Mouse (Mus musculus): ENCODE measurements around the gene Hmbs.
"Not testable (repeated sequence)": the region's sequence is repeated elsewhere in the genome, so short reads cannot be mapped to it uniquely, and the experiment has no call there.

Hmbs gene

DNA sequence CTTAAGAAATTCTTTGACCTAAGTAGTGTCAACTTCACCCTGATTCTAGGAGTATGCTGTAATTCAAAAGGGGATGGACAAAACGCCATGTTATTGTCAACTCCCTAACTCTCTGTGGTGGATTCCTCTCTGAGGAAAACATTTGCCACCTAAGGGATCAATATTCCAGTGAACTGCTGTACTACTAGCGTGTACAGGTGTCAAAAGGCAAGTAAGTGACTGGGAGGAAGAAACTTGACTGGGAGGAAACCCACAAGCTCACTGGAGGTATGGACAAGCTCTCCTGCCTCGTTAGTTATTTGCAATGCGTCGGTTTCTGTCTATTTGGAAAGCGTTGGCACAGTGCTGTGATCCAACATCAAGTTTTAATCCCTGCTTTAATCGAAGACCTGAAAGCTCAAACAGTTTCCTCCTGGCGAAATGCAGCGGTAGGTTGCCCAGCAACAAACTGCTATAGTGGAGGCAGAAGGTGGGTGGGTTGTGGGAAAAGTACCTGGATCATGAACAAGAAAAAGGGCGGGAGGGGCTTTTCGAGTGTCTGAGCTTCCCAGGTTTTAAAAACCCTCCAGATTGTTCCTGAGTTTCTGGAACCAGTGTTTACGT is 18.2 kb downstream of the Hmbs start, which contains the start of gene Dpagt1:
Dpagt1 (plus strand) TSS at position 252 of the 603 bp plus-strand sequence.
- intact Hi-C loops (cut with DNase I), result no loop called here

DNA sequence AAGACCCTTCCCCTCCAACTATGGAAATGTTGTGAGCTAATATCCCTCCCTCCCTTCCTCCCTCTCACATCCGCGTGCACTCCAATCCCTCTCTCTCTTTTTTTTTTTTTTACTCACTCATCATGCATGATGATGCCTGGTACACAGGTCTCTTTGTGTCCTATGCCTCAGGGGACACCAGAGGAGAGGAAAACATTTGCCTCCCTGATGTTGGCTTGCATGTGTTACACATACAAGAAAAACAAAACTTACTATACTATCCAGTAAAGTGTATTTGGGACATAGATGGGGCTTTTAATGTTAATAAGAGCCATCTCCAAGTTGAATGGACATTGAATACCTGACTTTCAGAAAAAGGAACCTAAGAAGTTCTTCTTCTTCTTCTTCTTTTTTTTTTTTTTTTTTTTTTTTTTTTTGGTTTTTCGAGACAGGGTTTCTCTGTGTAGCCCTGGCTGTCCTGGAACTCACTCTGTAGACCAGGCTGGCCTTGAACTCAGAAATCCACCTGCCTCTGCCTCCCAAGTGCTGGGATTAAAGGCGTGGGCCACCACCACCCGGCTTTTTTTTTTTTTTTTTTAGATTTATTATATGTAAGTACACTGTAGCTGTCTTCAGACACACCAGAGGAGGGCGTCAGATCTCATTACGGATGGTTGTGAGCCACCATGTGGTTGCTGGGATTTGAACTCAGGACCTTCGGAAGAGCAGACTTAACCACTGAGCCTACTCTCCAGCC is 18.8 kb downstream of the Hmbs start:
- intact Hi-C loops (cut with DNase I), result not testable (repeated sequence)

DNA sequence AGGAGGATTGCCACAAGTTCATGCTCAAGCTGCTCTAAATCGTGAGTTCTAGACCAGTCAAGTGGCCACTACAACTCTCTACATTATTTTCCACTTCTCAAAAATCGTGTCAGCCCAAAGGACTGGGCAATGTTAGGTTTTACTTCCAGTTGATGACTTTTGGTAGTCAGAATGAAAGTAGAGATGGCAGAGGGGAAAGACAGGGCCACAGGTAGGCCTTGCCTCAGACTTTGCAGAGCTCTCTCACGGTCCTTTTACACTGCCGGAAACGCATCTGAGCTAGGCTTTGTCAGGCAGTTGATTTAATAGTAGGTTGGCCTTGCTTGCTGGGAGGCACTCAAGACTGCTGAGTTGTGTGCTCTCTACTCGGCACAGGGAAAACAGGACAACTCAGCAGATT is 19.9 kb downstream of the Hmbs start:
- intact Hi-C loops (cut with DNase I), result no loop called here

DNA sequence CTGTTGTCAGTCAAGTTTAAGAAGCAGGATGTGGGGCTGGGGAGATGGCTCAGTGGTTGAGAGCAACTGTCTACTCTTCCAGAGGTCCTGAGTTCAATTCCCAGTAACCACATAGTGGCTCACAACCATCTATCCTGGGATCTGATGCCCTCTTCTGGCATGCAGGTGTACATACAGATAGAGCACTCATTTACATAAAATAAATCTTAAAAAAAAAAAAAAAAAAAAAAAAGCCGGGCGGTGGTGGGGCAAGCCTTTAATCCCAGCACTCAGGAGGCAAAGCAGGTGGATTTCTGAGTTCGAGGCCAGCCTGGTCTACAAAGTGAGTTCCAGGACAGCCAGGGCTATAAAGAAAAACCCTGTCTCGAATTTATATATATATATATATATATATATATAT is 20.4 kb downstream of the Hmbs start:
- intact Hi-C loops (cut with DNase I), result not testable (repeated sequence)

DNA sequence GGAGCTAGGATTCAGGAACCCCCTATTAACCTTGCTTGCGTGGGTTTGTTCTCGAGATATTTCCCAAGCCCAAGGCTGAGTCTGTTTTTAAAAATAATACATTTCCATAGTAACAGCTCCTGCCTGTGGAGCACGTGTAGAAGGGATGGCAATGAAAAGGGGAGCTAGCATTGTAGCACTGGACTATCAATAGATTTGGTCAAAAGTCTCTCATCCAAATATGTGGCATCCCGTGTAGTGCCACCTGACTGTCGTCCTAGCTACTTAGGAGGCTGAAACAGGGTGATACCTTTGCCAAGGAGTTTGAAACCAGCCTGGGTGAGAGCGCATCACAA is 23.3 kb downstream of the Hmbs start:
- intact Hi-C loops (cut with DNase I), result no loop called here

DNA sequence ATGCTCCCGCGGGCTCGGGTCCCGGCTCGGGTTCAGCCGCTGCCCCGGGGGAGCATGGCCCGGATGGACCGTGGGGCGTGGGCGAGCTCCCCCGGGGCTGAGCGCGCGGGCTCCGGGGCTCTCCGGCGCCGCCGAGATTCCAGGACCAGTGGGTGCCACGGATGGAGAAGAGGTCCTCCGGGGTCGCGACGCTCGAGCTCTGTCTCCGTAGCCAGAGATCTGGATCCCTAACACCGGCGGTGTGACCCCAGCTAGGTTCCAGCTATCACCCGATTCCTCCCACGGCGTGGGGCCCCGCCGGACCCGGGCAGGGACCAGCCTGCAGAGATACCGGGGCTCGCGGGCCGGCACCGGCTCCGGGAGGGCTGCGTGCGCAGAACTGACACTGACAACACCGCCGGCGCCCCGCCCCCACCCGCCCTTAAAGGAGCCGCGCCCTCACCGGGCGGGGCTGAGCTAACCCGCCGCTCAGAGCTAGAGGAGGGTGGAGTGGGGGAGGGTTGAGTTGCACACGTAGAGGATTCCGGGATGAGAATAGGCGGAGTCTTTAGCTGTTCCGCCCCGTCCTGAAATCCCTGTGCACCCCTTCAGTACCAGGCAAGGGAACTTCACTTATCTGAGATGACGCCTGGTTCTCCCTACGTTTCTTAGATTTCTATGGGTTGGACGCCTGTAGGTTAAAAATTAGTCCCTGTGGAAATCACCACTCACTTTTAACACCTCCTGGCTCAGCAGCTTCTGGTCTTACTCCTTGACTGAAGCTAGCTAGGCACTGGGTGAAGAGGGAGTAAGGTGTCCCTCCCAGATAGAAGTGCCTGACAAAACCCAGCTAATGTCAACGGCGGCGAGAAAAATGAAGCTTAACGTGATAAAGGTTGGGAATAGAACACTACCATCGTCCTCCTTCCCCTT is 23.9 kb downstream of the Hmbs start, which contains the start of gene C2cd2l:
C2cd2l (minus strand) TSS at position 399 of the 912 bp plus-strand sequence.
- intact Hi-C loops (cut with DNase I), result no loop called here

DNA sequence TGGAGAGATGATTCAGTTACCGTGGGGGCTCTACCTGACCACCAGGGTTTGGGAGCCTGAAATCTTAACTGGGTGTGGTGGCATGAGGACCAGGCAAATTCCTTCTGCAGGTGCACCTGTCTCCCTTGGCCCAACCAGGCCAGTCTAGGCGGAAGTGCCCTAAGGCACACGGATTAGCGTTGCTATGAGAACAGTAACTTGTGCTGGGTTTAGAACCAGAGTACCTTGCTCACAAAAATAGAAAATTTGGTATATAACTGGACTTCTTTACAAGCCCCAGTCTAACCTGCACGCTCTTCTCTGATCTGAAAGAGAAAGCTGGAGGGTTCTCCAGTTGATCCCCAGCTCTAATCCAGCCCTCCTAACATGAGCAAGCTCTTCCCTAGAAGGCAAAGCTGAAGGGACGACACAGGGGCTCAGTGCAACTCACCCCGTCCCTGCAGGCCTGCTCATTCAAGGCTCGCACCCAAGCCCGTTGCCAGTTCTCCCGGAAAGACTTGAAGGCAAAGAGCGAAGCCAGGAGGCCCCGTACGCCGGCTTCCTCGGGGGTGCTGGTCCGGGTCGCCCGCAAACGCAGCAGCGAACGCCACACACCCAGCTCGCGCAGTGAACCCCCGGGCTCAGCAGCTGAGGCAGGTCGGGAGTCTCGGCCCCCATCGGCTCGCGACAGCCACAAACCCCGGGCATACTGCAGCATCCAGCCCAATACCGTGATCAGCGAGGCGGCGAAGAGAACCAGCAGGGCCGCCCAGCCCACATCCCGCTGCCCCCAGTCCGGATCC is 24.7 kb downstream of the Hmbs start:
- intact Hi-C loops (cut with DNase I), result no loop called here

DNA sequence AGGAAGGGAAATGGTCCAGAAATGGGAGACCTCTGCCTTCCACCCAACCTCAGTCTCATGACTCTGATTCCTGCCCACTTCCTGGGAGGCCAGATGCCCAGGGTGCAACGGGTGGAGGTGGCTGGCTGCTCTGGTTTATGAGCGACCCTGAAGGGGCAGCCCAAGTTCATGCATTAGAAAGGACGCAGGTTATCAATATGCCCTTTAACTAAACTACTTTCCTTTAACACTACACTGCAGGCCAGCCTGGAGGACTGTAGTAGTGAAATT is 25.3 kb downstream of the Hmbs start:
- intact Hi-C loops (cut with DNase I), result no loop called here

DNA sequence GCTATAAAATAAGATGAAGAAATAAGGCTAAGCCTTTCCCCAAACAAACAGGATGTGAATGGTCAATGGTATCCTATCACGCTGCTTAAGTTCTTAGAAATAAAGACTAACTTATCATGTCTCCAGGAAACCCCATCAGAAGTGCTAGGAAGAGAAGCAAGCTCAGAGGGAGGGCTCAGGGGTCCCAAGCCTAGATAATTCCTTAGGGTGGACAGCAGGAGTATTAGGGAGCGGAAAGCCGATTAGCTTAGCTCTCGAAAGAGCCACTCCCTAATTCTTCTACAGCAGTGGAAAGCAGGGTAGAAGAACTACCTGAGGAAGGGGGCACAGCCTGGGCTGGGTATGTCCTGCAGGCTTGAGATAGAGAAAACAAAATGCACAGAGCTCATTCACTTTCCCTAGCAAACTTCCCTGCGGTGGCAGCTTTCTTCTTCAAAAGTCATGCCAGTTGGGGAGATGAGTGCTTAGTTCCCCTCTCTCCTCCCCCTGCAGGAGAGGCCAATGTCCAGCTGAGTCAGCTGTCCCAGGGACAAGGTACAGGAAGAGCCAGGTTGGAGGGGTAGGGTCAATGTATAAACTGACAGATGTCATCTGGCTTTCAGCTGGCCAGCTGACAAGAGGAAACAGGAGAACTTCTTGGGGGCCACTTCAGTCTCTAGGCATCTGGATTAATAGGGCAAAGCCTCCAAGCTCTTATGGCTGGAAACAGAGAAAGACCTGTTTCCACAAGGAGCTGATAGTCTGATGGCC is 25.8 kb downstream of the Hmbs start:
- intact Hi-C loops (cut with DNase I), result no loop called here

DNA sequence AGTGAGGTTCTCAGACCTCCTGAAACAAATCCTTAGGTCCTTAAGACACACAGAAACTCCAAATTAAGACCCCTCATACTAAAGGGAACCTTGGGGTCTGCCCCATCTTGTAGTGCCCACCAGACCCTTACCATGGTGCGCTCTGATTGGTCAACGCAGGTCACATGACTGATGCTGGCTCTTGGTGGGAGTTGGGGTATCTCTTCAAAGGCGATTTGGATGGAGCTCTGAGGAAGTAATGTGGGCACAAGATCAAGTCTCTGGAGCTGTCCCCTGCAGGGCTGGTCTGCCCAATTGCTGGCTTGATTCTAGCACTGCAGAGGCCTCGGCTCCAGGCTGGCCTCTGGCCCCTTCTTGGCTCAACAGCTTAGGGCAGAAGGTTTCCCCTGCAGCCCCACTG is 26.6 kb downstream of the Hmbs start:
- intact Hi-C loops (cut with DNase I), result no loop called here

DNA sequence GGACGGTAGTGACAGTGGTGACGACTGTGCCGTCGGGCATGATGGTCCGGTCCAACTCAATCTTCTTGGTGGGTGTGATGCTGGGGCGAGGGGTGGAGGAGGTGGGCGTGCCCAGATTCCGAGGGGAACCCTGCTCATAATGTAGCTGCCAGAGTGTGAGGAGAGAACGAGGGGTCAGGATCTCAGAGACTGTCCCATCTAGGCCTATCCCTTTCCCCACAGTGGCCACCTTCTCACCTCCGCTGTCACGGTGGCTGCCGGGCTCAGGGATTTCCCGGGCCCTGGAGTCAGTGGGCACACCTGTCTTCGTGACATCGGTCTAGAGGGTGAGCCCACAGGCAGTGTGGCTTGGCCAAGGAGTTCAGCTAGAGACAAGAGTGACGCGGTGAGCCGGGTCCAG is 29.1 kb downstream of the Hmbs start:
- intact Hi-C loops (cut with DNase I), result no loop called here

DNA sequence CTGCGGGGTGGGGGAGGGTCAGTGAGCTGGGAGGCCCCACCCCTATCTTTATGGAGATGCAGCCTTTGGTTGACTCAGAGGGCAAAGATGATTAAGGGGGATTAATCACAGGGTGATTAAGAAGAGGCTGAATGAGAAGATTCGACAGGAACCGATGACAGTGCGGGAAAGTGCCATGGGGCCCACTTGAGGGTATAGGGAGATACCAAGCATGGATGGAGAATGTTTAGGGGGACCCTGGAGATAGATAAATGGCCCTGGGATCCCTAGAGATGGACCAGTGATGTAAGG is 29.8 kb downstream of the Hmbs start:
- intact Hi-C loops (cut with DNase I), result no loop called here

DNA sequence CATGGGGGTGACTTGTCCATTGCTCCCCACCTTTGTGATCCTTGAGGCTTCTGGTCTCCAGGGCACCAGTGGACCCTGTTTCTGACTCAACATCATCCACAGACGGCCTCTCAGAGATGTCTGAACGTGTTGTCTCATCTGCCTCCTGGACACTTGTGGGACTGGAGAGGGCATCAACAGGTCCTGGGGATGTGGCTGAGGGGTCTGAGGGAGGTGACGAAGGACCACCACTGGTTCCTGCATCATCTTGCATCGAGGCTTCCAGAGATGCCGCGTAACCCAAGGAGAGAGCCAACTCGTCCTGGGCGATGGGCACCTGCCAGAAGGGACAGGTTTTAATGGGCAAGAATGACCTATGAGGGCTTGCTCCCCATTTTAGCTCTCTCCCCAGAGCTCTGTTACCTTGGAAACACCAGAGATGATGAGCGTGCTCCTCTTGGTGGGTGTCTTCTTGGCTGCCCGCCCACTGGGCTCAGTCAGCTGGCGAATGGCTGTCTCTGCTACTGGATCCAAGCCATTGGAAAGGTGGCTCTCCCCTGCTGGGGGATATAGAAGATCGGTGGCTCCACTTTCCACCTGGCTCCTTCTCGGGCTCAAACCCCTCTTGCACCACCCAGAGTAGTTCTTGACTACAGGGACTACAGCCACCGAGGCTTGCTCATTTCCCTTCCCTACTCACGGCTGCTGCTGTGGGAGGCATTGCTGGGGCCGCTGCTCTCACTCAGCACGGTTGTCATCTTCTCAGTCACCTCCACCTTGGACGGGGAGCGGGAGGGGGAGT is 30.4 kb downstream of the Hmbs start:
- intact Hi-C loops (cut with DNase I), result no loop called here

DNA sequence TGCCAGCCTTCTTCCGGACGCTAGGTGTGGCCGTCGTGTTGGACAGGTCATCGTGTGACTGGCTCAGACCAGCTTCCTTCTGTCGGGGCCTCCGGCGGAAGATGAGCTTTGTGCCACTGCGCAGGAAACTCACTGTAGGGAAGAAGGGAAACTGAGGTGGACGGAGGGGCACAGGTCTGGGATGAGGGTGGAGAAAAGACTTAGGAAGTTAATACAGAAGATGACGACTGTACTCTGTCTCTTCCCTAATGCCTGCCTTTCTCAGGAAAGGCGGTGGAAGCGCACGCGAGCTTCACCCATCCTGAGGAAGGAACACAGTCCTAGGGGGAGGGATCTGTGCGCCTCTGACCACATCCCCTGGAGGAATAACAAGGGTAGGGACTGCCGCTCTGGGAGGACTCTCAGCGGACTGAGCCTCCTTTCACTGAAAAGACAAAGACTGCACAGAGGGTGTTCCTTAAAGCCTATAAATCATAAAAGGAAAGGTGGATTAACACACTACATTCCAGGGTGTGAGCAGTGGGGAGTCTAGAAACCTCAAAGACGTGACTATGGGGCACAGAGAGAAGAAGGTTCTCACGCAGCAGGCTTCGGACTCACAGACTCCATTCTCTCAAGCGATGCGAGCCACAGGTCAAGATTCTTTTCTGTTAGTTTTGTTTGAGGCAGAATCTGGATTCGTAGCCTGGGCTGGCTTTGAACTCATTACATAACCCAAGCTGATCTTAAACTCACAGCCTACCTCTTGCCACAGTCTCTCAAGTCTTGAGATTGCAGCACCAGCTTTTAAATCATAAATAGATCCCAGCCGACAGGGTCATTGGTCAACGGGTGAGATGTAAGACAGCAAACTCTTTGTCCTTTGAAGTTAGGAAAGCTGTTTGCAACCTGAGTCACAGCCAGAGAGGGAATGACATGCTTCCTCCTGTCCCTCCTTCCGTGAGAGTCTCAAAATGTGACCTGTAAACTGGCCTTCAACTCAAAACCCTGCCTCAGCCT is 32.6 kb downstream of the Hmbs start:
- intact Hi-C loops (cut with DNase I), result no loop called here

DNA sequence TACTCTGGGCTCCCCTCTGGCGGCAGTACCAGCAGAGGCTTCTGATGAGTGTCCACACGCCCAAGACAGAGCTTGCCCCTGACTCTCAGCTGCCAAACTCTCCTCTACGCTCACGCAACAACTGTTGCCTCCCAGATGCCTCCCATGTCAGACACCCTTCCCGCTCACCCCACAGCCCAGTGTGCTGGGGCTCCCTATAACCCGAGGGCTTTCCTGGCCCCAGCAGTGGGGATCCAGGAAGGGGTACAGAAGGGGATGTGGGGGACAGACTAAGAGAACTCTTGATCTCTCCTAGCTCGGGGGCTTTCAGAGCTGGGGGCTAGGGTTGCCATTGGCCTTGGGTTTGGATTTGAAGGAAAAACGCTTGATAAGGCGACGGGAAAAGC is 33.3 kb downstream of the Hmbs start:
- intact Hi-C loops (cut with DNase I), result no loop called here

DNA sequence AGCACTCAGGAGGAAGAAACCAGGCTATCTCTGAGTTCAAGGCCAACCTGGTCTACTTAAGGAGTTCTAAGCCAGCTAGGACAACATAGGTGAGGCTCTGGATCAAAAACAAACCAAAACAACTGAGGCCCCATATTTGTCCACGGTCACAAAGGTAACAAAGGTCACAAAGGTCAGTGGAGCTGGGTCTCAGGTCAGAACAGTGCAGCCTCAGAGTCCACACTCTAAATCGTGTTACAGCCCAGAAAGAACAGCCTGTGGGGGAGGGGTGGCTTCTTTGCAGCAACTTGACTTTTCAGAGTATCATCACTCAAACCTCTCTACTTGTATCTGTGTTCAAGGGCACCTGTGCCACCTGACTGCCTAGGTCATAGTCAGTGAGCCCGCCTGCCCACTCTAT is 34.3 kb downstream of the Hmbs start:
- intact Hi-C loops (cut with DNase I), result no loop called here

DNA sequence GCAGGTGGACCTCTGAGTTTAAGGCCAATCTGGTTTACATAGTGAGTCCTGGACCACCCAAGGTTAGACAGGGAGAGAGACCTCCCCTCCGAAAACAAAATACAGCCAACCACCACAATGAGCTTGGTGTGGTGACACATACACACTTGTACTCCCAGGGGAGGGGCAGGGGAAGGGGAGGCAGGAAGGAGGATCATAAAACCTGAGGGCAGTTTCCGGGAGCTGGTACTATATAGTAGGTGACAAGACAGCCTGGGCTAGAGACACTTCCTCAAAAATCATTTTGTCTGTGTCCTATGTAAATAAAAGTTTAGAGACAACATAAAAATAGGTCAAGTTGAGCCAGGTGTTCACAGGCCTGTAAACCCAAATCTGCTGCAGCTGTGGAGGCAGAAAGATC is 36.8 kb downstream of the Hmbs start:
- intact Hi-C loops (cut with DNase I), result no loop called here

DNA sequence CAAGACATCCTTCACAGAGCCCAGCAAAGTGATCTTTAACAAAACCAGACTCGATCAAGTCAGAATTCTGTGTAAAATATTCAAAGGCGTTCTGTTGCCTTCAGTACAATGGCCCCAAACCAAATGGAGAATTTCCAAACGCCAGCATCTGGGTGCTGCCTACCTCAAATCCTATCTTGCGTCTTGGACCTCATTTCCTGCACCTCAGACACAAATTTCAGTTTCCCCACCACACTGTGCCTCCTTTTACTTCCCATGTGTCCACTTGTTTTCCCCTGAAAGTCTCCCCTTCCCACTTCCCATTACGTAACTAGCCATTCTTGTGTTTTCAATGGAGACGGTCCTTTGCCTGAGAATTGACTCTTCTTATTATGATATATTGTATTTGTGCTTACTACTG is 37.5 kb downstream of the Hmbs start:
- intact Hi-C loops (cut with DNase I), result no loop called here

DNA sequence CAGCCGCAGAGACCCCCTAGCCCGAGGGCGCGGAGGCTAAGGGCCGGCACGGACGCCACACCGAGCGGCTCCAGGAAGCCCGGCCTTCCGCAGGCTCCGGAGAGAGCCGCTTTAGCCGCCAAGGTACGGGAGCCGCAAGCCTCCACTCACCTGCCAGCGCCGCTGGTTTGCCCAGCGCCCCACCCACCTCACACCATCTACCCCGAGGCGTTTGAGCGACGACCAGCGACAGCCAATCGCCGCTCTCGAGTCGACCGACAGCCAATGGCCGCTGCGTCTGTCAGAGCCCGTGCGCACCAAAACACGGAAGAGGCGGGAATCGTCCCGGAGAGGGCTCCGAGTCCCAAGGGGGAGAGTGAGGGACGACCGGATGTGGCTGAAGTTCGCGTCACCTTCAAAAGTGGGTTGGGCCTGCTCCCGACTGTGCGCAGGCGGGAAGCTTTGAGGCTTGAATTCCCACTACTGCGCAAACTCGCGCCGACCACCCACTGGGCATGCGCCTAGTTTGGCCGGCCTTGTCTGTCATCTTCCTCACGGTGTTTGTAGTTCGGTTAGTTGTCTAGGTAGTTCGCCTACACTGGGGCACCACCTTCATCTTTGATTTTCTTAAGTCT is 38.5 kb downstream of the Hmbs start, which contains the start of gene Hinfp:
Hinfp (minus strand) TSS at position 206 of the 614 bp plus-strand sequence.
- intact Hi-C loops (cut with DNase I), result no loop called here
